Comparison of ENCODE assay signal across 9 mouse cellular contexts in the genomic region with DNA sequence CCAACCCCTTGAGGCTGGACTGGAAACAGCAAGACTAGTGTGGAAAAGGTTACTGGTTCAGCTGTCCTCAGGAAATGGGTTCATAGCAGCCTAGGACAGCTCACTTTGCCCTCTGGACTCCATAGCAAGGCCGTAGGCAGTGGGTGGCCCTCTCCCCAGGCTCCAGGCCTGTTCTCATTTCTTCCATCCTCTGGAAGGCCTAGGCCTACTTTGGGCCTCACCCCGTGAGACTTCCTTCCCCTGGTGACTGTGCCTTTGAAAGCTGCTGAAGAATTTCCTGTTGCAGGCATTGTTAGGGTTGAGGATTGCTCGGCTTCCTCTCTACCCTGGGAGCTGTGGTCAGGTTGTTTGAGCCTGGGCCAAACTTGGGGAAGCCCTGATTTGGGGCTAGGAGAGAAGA. TPM values are rescaled to one million over a fixed set of nuclear protein-coding genes. Genes with fewer than 3 reads are reported as not detected.
DNase-seq lines count a peak whose midpoint lies in the region; ATAC-seq and TF ChIP-seq lines count a peak whose summit lies in the region.
"Had no signal": no experiment of that assay in that cellular context is flagged by ENCODE, and none has a peak within 500 bp of the region (broad histone marks: within the 10 kb centered on the region; RNA-seq: fewer than 3 reads in every experiment).

No protein-coding gene starts in this region.

- TF ChIP-seq EP300 in lung, postnatal 0 days (IDR thresholded peaks at IDR 0.05): peak; percentile 83

- no peaks in the 10 kb centered on the region for H3K36me3 ChIP-seq in lung, postnatal 0 days (ENCODE audit: insufficient read depth, low read length)
- H3K36me3 ChIP-seq: midbrain, embryonic 12.5 days had no signal

- no peak overlapping the region for H3K4me3 ChIP-seq in bone marrow, adult 2 months (replicated peaks; ENCODE audit: control insufficient read depth, low read depth, low read length)
- H3K4me3 ChIP-seq in lung, postnatal 0 days (ENCODE audit: low read depth, low read length): no peak overlapping the region
- H3K4me3 ChIP-seq: midbrain, embryonic 12.5 days had no signal

- TF ChIP-seq POLR2A in bone marrow, adult 2 months (IDR thresholded peaks at IDR 0.05; ENCODE audit: borderline replicate concordance, control insufficient read depth, low read depth, low read length): no peak

- H3K27me3 ChIP-seq in lung, postnatal 0 days (replicated peaks; ENCODE audit: insufficient read depth, low read length): no peaks in the 10 kb centered on the region
- H3K27me3 ChIP-seq: midbrain, embryonic 12.5 days had no signal

- H3K4me2 ChIP-seq in lung, postnatal 0 days (replicated peaks; ENCODE audit: low read depth, low read length): no peak overlapping the region
- H3K4me2 ChIP-seq: midbrain, embryonic 12.5 days had no signal

- peak; percentile 33 to 64 for DNase-seq in adrenal gland, adult (ENCODE audit: inconsistent age in 2 of 2, low spot score in 1 of 2)
- DNase-seq in adrenal gland, adult 8-10 months: no peak
- peak; percentile 65 for DNase-seq in lung, postnatal 0 days (ENCODE audit: low spot score)
- DNase-seq in left cerebral cortex, adult 18-20 months (ENCODE audit: low spot score in 2 of 2): no peak
- DNase-seq in urinary bladder, postnatal 25 days (ENCODE audit: low spot score): no peak
- DNase-seq in cerebellum, adult 8-10 months: no peak

- H3K27ac ChIP-seq in bone marrow, adult 2 months (ENCODE audit: control insufficient read depth, insufficient read depth, low read depth, low read length, poor library complexity): peak overlapping the region; percentile 82
- H3K27ac ChIP-seq in lung, postnatal 0 days (ENCODE audit: low read length): peak overlapping the region; percentile 85
- H3K27ac ChIP-seq: midbrain, embryonic 12.5 days had no signal

- H3K9me3 ChIP-seq in lung, postnatal 0 days (ENCODE audit: low read length): no peaks in the 10 kb centered on the region
- H3K9me3 ChIP-seq: midbrain, embryonic 12.5 days had no signal

- no peak overlapping the region for H3K9ac ChIP-seq in lung, postnatal 0 days (replicated peaks; ENCODE audit: low read depth)
- H3K9ac ChIP-seq: midbrain, embryonic 12.5 days had no signal

- WGBS in bone marrow, adult 2 months: 1% methylated on average over 3 of the region's 3 CpGs
- WGBS in lung, postnatal 0 days: 35% methylated on average over 3 of the region's 3 CpGs

- peak; percentile 68 for ATAC-seq in inflammation-experienced regulatory T-cells, adult 6 months
- ATAC-seq in lung, postnatal 0 days: peak; percentile 76

- H3K4me1 ChIP-seq in bone marrow, adult 2 months (ENCODE audit: control insufficient read depth, insufficient read depth, low read length): peaks cover 9% of the 10 kb centered on the region
- H3K4me1 ChIP-seq in lung, postnatal 0 days (ENCODE audit: insufficient read depth, low read depth, low read length): peaks cover 6% of the 10 kb centered on the region; the same call in 1 of the 2 replicates
- H3K4me1 ChIP-seq: midbrain, embryonic 12.5 days had no signal

- TF ChIP-seq CTCF in bone marrow, adult 2 months (IDR thresholded peaks at IDR 0.05; ENCODE audit: control insufficient read depth, insufficient read depth, low read length): no peak
- TF ChIP-seq CTCF in lung, postnatal 0 days (IDR thresholded peaks at IDR 0.05): no peak

RNA-seq across cellular contexts. Expression of a gene that starts 22.1 kb away (rescaled TPM):
- total RNA-seq in adrenal gland, adult 8-10 months (2022): under 1 TPM in 2 of 4 experiments, not detected in 2; 0.21 to 0.22 TPM
- not detected in 2 replicates for polyA plus RNA-seq in bone marrow, adult 2 months (2011; ENCODE audit: insufficient read depth, insufficient read length, low replicate concordance, missing spikeins)
- under 1 TPM; 0.51 to 0.95 (median 0.88) TPM for polyA plus RNA-seq in inflammation-experienced regulatory T-cells, adult 6 months (2017; shearing (Covaris generic))
- 3.7 and 4.6 TPM in 2 replicates for polyA plus RNA-seq in lung, postnatal 0 days (2015; fragmentation: Nextera tagmentation; extraction: Ambion mirVana)
- under 1 TPM; 0.14 to 0.37 TPM for total RNA-seq in left cerebral cortex, adult 18-20 months (2021)

RNA-seq across cellular contexts. Expression of a gene that starts 48.5 kb away (rescaled TPM):
- total RNA-seq in adrenal gland, adult 8-10 months (2022): 10 to 100 TPM; 20.4 to 26.5 (median 21.1) TPM
- 5.0 and 7.9 TPM in 2 replicates for polyA plus RNA-seq in bone marrow, adult 2 months (2011; ENCODE audit: insufficient read depth, insufficient read length, low replicate concordance, missing spikeins)
- 1 to 10 TPM; 1.3 to 1.6 (median 1.5) TPM for polyA plus RNA-seq in inflammation-experienced regulatory T-cells, adult 6 months (2017; shearing (Covaris generic))
- 5.2 and 5.6 TPM in 2 replicates for polyA plus RNA-seq in lung, postnatal 0 days (2015; fragmentation: Nextera tagmentation; extraction: Ambion mirVana)
- total RNA-seq in left cerebral cortex, adult 18-20 months (2021): 10 to 100 TPM; 28.7 to 35.9 TPM

Comparison
In these comparisons a context has a peak if more than half of its experiments do, and no peak if none do; other contexts are left out.
1. DNase-seq: peak in adrenal gland, adult (2 of 2) and lung, postnatal 0 days (single experiment); none in adrenal gland, adult 8-10 months (single experiment), left cerebral cortex, adult 18-20 months (0 of 2), urinary bladder, postnatal 25 days (single experiment) and cerebellum, adult 8-10 months (single experiment).